Mouse (Mus musculus) telencephalon, adult 2 months (tissue): ENCODE measurements around the gene Ccl27b.
"Not testable (repeated sequence)": the region's sequence is repeated elsewhere in the genome, so short reads cannot be mapped to it uniquely, and the experiment has no call there.

Experiments used
- DNase-seq: peaks from one replicate; pipeline ENCODE4 v3.0.0-alpha.2; 2011; ENCODE audit warnings: low read depth, low spot score

Gene Ccl27b

DNA sequence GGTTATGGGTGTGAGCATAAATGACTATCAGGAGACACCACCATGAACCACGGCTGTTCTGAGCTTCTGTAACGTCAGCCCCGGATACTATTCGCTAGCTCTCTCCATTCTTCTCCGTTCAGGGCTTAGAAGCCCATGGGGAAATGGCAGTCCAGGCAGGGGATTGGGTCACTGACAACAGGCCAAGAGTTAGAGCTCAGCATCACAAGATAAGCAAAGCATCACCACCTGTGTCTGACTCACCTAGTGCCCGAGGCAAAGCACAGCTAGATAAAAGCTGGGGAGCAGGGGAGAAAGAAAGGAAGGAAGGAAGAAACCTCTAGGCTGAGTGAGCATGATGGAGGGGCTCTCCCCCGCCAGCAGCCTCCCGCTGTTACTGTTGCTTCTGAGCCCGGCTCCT lies at the start of gene Ccl27b:
Ccl27b (plus strand) TSS at position 301 of the 400 bp plus-strand sequence.
- DNase-seq = not testable (repeated sequence)

DNA sequence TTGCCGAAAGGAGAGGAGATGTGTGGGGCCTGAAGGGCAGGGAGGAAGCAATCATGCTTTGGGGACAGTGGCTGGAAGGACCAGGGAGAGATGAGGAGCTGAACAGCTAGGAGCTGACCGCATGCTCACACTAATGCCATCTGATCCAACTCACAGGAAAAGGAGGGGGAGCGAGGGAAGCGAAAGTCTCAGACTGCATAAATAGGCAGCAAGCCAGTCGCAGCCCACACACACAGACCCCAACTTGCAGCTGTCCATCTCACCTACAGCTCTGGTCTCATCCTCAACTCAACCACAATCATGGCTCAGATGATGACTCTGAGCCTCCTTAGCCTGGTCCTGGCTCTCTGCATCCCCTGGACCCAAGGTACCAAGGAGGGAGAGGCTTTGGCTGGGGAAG lies 43.2 kb upstream of the Ccl27b start, which contains the start of gene Gm10591:
Gm10591 (plus strand) TSS at position 301 of the 400 bp plus-strand sequence.
- not testable (repeated sequence) for DNase-seq

DNA sequence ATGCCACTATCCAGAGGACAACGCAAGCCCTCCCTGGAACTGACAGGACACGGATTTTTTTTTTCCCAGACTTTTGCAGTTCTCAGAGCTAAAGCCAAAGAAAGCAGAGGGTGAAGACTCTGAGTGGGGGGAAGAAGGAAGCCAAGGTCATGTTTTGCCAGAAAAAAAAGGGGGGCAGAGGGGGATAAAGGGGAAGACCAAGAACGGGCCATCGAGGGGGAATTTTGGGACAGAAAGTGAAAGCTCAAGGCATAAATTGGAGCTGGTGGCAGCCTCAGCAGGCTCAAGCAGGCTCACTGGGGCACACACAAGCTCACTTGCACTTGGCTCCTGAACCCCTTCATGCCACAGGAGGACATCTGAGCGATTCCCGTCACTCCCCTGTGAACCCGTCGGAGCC lies 25.6 kb upstream of the Ccl27b start, which contains the start of gene Gm2564:
Gm2564 (plus strand) TSS at position 301 of the 400 bp plus-strand sequence.
- not testable (repeated sequence) for DNase-seq

DNA sequence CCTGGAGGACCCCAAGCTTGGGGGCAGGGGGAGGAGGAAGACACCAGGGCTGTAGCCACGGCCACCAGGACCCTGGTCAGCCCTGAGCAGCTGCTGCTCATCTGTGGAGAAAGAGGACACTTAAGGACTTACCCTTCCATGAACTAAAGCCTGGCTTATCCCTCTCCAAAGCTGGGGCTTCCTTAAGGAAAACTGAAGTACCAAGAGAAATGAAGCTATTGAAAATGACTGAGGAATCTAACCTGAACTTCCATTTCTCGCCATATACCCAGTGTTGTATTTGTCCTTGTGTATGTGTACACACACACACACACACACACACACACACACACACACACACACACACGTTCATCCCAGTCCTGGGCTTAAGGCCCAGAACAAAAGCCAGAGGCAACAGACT lies 6.7 kb downstream of the Ccl27b start, which contains the start of gene Il11ra2:
Il11ra2 (minus strand) TSS at position 101 of the 400 bp plus-strand sequence.
- not testable (repeated sequence) for DNase-seq

DNA sequence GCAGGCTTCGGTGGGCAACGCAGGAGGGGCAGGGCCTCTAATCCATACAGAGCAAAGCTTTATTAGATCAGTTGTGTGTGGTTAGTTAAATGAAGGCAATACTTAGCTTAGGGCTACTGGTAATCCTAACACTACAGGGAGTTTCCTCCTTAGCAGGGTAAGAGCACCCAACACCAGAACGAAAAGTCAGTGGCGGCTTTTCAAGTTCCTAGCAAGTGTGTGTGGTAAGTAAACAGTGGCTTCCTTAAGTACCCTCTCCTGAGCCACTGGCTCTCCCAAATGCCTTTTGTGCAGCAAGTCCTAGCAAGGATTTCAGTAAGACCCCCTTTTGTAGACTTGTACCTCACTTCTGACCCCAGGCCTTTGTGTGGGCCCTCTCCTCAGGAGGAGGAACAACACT lies 20.4 kb downstream of the Ccl27b start:
- not testable (repeated sequence) for DNase-seq

DNA sequence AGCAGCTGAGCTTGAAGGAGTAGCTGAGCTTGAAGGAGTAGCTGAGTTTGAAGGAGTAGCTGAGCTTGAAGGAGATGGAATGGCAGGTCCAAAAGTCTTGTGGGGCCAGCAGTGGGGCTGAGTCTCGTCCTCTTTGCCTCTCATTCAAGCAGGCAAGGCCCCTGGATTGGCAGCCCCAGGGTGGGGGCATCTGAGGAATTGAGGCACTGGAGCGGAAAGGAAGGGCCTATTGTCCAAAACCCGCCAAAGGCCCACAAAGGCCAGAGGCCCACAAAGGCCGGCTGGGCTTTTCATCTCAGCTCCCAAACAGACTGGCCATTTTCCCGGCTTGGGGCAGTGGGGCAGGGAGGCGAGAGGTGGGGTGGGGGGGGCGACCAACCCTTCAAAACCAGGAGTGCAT lies 24.3 kb downstream of the Ccl27b start:
- not testable (repeated sequence) for DNase-seq

DNA sequence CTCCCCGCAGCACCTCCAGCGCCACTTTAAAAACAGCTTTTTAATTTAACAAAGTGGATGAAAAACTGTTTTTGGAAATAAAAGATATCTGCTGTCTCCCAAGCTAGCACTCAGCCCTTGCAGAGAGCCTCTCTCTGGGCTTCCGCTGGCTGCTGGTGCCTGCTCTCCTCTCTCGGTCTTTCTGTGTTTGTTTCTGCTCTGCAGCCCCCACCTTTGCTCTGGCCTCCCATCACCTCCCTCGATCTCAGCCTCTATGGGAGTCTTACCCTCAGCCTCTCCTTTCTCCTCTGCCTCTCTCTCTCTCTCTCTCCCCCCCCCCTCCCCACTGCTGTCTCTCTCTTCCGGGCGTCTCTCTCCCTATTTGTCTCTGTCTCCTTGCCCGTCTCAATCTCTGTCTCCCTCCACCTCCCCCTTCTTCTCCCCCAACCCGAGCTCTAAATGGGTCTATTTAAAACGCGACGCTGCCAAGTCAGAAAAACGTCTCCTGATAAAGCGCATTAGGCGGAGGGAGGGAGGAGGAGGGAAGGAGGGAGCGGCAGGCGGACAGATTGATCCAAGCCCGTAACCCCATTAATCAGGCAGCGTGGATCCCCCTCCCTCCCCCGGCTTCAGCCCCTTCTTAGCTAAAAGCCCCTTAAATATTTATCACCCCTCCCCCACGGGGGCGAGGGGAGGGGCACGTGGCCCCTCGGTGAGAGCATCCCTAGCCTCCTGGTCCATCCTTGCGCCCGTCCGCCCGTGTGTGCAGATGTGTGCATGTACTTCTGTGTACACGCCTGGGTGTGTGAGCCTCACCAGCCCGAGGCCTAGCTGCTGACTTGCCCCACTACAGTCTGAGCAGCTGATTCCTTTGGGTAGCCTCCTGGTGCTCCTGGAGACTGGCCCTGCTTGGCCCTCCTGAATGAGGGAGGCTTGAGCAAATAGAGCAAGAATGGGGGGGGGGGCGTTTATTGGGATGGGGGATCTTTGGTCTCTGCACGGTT lies 25.6 kb downstream of the Ccl27b start:
- DNase-seq = not testable (repeated sequence)

DNA sequence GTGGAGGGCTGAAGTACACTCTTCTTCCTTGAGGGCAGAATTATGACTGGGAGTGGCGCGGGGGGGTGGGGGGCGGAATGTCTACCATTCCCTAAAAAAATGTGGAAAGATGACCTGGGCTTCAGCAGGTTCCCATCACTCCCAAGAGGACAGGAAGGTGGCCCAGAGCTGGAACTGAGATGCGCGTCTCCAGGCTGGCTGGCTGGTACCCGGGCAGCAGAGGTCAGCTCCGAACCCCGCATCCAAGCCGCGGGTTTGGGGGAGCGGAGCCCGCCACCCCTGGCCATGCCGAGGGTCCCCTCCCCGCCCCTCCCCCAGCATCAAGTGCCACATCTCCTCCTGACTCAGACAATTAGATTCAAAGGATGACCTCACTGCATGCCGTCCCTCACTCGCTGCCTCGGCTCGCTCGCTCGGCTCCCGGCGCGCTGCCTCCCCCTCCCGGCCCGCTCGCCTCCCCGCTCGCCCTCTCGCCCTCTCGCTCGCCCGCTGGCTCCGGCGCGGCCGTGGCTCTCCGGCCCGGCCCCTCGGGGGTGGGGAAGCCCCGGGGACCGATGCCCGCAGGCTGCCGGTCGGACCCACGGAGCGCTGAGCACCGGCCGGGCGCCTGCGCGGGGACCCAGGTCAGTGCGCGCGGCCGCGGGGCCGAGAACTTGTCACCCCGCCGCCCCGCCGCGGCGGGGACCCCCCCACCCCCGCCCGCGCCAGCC lies 26.6 kb downstream of the Ccl27b start:
- DNase-seq = not testable (repeated sequence)

DNA sequence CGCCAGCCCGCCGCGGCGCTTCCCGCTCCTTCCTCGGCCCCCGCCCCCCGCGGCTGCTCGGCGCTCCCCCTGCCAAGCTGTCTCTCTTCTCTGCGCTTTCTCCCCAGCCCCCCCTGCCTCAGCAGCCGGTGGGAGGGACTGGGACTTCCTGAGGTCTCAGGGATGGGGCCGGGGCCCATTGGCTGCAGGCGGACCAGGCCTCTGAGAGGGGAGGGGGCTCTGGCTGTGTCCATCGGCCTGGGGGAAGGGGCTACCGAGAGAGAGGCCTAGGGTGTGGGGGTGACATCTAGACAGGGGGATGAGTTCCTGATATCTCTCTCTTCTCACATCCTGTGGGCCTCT lies 27.1 kb downstream of the Ccl27b start:
- DNase-seq = not testable (repeated sequence)
